Mouse (Mus musculus): ENCODE measurements around the gene Commd7.

- TF ChIP-seq POLR2A (IDR thresholded peaks at IDR 0.05; ENCODE audit: control insufficient read depth, extremely low read depth, insufficient read depth, low read length, poor library complexity) (no peak), CTCF (IDR thresholded peaks at IDR 0.05; ENCODE audit: borderline replicate concordance, control insufficient read depth, extremely low read depth, insufficient read depth, low read length, poor library complexity) (no peak)
These were observed 32.8 kb upstream of the Commd7 start for GRCm38 (mm10) chr2:153665401-153665800.
